Mouse (Mus musculus): Measurements from ENCODE around the gene Qrfp.

- TF ChIP-seq NANOG (IDR thresholded peaks at IDR 0.05; ENCODE audit: borderline replicate concordance, low read length): peak; percentile 60
- TF ChIP-seq CTCF (conservative IDR thresholded peaks at IDR 0.05; ENCODE audit: low read length): no peak
- no peak for TF ChIP-seq POU5F1 (IDR thresholded peaks at IDR 0.05; ENCODE audit: borderline replicate concordance, low read length)
Observed at GRCm38 (mm10) chr2:31762853-31763252, 47.5 kb downstream of the Qrfp start.

All from E14TG2a.4 (cell line).